Mouse (Mus musculus) left cerebral cortex, postnatal 14 days (tissue): Measurements from ENCODE around the gene Itih2. TPM values are rescaled to one million over a fixed set of nuclear protein-coding genes. Genes with fewer than 3 reads are reported as not detected.

Experiments
- DNase-seq, 2 experiments: peaks; one replicate each; pipeline ENCODE4 v3.0.0; 2021 to 2022; ENCODE audit warnings: low spot score in 2 of 2, mixed read lengths in 1 of 2
- intact Hi-C: fragments of 180-260 bp; cut with DNase I; formaldehyde crosslinking; loops from one replicate; pipeline ENCODE4 v1.15.1; 2025
- total RNA-seq, 2 experiments: library from RNA; stranded (reverse); gene quantifications; 2 replicates each; pipeline ENCODE4 v1.2.3; 2021

Gene Itih2
- total RNA-seq, 2 experiments from 2014 or later: 3.0 to 4.0 TPM

DNA sequence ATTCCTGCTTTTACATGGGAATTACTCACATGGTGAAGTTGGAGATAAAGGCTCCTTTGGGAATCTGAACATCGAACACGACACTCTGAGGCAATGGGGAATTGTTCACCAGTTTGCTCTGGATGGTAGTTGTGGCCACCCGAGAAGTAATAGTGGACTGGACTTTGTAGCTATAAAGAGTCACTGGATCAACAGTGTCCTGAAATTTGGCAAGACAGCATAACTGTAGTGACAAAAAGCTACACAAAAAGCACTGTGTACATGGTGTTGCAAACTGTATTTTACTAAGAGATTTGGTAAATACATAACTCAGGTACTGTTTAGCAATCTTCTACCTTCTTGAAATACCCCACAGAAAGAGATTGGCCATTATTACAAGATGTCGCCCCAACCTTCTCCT lies 5.1 kb downstream of the Itih2 start:
- intact Hi-C loops: no loop called here
- DNase-seq: no peak

DNA sequence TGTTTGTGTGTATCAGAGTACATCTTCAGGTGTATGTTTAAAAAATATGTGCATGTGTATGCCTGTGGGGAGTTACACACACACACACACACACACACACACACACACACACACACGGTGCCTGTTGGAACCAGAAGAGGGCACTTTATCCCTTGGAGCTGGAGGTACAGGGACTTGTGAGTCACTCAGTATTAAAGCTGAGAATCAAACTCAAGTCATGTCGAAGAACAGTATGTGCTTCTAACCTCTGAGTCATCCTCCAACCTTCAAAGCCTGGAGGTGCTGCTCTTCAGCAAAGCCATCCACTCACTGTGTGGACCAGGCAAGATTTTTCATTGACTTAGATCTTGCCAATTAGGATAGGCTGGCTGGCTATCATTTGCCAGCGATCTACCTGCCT lies 9.4 kb downstream of the Itih2 start:
- intact Hi-C loops: no loop called here
- no peak for DNase-seq

- no peak for DNase-seq
- intact Hi-C loops: no loop called here
Measured at GRCm38 (mm10) chr2:10119276-10119675, 11.9 kb downstream of the Itih2 start.

GRCm38 (mm10) chr2:10118751-10119150 lies 12.4 kb downstream of the Itih2 start:
- intact Hi-C loops: no loop called here
- DNase-seq: no peak

- intact Hi-C loops: no loop called here
- DNase-seq: no peak
Measured at GRCm38 (mm10) chr2:10108535-10109189, 22.5 kb downstream of the Itih2 start.

DNA sequence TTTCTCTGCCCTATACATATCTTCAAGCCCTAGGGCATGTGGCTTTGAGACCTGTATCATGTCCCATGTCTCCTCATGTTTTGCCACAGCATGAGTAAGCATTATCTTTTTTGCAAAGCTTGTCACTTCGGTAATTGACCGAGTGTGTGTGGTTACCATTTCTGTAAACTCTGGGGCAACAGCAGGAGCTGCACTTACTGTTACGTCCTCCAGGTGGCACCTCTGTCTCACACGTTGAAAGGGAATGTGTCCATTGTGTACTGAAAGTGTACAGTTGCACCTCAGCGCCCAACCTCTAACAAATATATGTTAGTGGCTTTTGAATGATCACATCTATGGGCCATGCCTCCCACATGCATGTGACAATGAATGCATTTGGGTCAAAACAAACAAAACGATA lies 30.0 kb downstream of the Itih2 start:
- peak; percentile 52 to 69 for DNase-seq

DNA sequence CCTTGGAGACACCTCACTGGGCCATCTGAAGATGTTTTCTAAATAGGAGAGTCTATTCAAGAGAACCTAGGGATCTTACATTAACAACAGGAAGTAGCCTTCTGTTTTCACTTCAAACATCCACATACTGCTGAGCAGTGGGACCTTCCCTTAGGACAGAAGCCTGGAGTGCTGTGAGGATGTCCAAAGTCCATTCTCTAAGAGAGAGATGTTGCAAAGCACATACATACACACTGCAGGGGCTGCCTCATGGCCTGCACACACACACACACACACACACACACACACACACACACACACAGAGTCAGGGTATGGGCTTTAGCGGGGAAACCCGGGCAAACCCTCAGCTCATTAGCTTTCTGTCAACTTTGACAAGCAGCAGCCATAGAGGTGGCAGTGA lies 30.7 kb downstream of the Itih2 start:
- DNase-seq: no peak
- intact Hi-C loops: loop anchor here (5.0 kb wide), 1 partner anchor 42 kb away; no protein-coding TSS in a partner anchor

More for the DNA sequence above, 30.0 kb downstream of the Itih2 start:
- intact Hi-C loops: loop anchor here (1.0 to 5.0 kb wide), 2 partner anchors 41 to 187 kb away; no protein-coding TSS in a partner anchor

GRCm38 (mm10) chr2:10098598-10099215 lies 32.5 kb downstream of the Itih2 start:
- DNase-seq: peak; percentile 71 to 73
- intact Hi-C loops: no loop called here

DNA sequence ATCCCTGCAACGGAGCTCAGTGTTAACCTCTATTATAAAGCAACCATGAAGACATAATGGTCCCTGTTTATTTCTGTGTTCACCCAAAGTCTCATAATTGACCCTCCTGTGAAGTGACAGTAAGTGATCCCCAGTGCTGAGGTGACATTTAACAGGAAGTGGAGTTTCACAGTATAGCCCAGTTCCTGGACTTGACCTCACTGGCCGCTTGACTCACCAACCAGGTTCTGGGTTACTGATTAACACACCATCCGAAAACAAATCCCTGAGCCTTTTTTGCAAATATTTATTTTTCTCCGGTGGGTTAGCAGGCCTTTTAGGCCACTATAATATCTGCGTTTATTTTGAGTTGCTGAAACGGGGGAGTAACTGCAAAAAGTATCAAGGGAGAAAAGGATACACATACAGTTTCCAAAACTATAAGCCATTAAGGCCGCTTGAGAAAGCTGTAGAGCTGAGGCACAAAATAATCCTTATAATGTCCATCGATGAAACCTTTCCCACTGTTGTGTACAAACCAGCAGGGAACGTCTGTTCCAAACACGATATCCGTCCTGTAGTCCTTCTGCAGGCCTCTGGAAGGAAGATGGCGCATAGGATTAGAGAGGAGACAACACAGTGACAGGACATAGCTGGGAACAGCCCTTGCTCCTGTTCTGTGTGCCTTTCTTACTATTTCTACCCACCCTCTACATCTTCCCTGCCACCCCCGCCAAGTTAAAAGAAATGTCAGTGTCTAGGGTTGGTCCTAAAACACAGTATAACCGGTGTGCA lies 36.7 kb downstream of the Itih2 start:
- intact Hi-C loops: no loop called here
- no peak for DNase-seq

- intact Hi-C loops: no loop called here
Measured at GRCm38 (mm10) chr2:10087256-10087850, 43.8 kb downstream of the Itih2 start.

DNA sequence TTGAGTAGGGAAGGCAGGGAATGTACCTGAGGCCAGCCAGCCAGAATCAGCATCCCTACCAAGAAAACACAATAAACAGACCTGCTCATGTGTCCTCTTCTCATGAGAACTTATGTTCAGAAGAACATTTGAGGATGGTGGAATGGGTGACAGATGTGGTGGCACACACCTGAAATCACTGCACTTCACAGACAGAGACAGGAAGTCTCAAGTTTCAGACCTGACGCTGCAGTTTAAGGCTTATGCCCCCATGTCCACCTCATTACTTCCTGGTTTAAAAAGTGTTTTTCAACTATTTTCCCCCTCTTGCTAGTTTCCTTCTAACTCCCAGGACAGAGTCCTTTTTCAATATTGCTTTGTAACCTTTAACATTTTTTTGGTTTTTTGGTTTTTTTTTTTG lies 48.5 kb downstream of the Itih2 start:
- no peak for DNase-seq
- intact Hi-C loops: no loop called here

More at GRCm38 (mm10) chr2:10087256-10087850, 43.8 kb downstream of the Itih2 start:
- DNase-seq: no peak

DNA sequence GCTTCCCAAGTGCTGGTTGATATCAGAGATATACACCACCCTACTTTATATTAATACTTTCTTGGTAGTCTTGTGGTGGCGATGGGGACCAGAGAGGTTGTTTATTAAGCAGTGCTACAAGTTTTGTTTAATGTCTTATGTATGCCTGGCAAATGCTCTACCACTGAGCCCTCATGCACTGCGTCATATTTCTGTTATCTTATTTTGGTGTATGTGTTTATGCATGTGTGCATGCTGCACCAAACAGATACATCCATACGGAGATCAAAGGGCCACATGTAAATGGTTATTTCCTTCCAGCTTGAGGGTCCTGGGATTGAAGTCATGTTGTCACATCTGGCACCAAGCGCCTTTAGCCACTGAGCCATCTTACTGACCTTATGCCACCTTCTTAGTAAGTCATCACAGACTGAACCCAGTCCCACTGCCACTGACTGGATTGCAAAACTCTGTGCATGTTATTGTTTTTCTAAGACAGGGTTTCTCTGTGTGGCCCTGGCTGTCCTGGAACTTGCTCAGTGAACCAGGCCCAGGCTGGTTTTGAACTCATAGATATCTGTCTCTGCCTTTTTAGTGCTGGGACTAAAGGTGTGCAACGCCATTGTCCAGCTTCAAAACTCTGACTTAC lies 49.6 kb downstream of the Itih2 start:
- intact Hi-C loops: no loop called here

DNA sequence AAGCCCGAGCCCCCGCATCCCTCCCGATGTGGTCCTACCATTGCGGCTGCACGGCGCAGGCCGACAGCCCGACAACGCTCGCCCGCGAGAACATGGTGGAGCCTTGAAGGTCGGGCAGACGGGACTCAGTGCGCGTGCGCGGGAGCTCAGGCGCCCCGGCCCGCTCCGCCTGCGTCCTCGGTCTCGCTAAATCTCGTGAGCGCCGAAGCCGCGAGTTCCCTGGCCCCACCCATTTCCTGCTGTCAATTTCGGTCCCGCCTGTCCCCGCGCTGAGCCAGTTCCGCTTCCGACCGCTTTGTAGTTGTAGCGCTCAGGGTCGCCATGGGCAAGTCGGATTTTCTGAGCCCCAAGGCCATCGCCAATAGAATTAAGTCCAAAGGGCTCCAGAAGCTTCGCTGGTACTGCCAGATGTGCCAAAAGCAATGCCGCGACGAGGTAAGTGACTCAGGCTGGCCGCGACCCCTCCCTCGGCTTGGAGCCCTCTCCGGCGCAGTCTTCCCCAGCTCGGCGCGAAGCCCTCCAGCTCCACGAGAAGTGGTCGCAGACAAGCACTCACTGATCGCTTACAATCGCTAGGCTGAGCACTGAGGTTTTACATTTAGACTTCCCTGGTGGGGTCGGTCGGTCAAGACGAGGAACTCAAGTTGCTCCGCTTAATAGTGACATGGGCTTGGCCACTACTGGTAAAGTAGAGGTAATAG lies 50.7 kb downstream of the Itih2 start, which contains the start of the genes Atp5c1 and Kin:
TSS of gene Atp5c1 (minus strand) at position 201 of the 701 bp plus-strand sequence.
TSS of gene Kin (plus strand) at position 284 of the 701 bp plus-strand sequence.
- DNase-seq: peak; percentile 98
- intact Hi-C loops: no loop called here

More for the DNA sequence above, 49.6 kb downstream of the Itih2 start:
- no peak for DNase-seq

DNA sequence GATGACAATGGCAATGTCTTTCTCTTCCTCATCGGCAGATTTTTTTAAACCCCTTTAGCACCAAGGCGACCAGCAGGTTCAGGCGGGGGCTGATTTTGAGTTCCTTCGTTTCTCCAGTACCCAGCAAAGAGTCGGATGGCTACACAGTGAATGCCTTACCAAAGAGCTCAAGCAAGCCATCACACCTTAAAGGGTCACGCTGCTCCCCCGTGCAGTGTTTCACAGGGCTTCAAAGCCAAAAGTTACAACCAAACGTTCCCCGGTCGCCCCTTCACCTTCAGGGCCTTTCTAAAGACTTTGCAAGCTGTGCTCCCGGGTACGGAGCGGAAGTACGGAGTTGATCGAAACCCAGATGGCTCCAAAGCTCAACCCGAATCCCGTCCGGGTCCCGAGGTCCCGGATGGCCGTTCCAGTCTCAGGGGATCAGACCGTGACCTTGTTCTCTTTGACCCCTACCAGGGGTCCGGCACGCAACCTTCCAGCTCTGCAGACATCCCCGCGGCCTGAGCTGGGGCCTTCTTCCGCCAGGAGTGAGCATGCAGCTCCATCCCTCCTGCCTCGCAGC lies 51.4 kb downstream of the Itih2 start:
- intact Hi-C loops: no loop called here
- DNase-seq: no peak

DNA sequence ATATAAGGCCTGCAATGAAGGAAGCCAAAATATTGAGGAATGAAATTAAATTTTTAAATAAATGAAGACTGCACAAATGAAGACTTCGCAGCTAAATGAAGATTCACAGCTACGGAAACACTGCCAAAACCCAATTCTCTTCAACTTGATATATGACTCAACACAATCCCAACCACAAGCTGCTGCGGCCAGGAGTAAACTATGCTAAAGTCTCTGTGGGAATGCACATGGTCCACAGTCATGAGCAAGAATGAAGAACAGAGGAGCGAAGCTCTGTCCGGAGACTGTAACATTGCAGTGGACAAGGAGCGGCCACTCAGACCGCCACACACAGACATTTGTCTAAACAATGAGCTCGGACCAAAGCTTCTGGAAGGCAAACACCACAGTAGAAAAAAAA lies 54.5 kb downstream of the Itih2 start:
- intact Hi-C loops: no loop called here
- peak in 1 of 2 experiments; percentile 39 for DNase-seq

GRCm38 (mm10) chr2:10074470-10074869 lies 56.7 kb downstream of the Itih2 start:
- intact Hi-C loops: no loop called here
- no peak for DNase-seq

- no peak for DNase-seq
Measured at GRCm38 (mm10) chr2:10071751-10072150, 59.4 kb downstream of the Itih2 start.

GRCm38 (mm10) chr2:10058836-10059235 lies 72.4 kb downstream of the Itih2 start:
- intact Hi-C loops: no loop called here
- DNase-seq: no peak

More at GRCm38 (mm10) chr2:10071751-10072150, 59.4 kb downstream of the Itih2 start:
- intact Hi-C loops: no loop called here
